Mouse (Mus musculus): Measurements from ENCODE around the gene 9430038I01Rik.

The 9430038I01Rik gene

DNA sequence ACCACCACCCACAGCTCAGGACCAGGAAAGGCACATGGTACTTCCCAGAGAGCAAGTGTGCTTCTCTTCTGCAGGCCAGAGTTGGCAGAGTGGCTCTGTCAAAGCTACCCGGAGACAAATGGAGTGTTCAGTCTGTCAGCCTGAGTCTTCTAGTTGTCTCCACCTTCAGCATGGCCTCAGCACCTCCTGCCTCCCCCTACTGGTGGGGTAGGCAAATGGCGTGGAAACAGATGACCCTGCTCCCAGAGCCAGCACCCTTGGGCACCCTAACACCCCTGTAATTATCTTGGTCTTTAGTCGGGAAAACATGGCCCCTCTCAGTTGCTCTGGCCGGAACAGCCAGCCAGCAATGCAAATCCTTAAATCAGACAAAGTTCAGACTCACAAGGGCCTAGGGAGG is 43.8 kb downstream of the 9430038I01Rik start:
- ATAC-seq (ENCODE audit: low TSS enrichment), result no peak

DNA sequence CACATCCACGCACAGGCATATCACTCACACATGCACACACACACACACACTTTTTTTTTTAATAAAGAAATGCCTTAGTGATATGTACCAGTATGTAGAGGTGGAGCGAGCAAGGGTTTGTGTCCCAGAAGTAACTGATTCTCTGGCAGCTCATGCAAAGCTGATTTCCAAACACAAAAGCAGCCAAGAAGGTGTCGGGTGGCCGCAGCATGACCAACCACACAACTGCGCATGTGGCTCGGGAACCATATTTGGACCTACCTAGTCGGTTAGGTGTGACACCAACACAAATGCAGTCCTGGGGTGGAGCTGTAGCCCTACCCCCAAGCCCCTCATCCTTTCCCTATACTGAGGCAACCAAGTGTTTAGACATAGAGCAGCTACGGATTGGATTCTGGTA is 45.5 kb downstream of the 9430038I01Rik start:
- no peak for ATAC-seq (ENCODE audit: low TSS enrichment)

DNA sequence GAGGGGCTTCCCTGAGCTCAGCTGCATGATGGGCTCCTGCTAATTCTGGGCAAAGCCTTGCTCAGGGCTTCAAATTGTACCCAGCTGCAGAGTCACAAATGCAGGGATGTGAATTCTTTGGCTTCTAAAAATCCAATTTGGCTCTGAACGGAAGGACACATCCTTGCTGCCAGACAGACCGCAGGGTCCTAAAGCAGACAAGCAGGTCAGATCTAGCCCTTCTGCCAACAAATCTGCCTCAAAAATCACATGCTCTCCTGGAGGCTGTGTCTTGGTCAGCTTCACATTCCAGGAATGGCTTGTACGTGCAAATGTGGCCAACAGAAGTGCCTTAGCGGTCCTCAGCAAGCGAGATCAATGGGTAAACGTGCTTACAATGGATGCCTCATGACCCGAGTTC is 46.0 kb downstream of the 9430038I01Rik start:
- ATAC-seq (ENCODE audit: low TSS enrichment), result no peak

DNA sequence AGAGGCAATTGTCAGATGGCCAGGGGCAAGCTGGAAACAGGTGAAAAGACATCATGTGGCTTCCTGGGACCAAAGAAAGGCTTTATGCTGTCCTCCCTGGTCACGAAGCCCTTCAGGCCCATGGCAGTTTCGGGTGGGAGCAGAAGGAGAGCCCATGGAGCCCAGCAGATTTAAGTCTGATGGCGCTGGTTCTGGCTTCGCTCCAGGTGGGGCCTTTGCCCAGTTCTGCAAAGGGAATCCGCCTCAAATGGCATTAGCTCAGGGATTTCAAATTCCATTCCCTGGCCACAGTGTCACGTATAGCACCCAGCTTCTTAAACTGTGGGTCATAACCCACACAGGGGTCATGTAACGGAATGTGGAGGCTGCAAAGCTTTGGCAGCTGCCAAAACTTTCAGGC is 63.7 kb downstream of the 9430038I01Rik start:
- no peak for ATAC-seq (ENCODE audit: low TSS enrichment)

DNA sequence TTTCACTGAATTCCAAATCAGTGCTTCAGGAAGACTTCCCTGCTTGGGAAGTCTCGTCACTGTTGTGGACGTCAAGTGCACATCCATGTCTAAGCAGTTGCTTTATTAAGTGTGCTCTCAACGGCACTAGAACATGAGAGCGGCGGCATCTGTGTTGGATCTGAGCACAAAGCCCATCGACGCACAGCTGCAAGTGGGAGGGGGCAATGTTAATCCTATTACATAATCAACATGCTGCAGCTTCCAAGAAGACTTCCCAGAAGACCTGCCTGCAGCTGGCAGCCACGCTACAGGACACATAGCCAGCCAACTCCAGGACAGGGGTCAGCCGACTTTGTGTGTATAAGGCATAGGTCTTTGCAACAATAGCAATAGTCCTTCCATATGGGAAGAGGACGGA is 64.5 kb downstream of the 9430038I01Rik start:
- no peak for ATAC-seq (ENCODE audit: low TSS enrichment)

DNA sequence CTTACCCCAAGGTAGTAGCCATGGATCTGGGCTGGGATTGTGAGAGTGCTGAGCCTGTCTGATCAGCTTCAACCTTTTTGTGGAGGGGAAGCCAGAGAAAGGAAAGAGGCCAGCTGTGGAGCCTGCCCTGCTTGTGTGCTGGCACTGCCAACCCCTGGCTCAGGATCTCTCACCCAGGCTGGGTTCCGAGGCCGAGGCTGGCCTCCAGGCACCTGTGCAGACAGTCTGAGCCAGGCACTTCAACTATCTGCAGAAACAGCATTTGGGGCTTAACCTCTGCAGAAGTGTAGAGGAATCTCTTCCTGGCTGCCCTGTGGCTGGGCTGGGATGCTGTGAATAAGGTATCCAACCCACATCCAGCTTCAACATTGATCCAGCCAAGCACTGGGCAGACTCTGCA is 76.6 kb downstream of the 9430038I01Rik start:
- no peak for ATAC-seq (ENCODE audit: low TSS enrichment)
